Mouse (Mus musculus) intestine, embryonic 14.5 days (tissue): ENCODE results near the gene Cog1. TPM values are rescaled to one million over a fixed set of nuclear protein-coding genes. Genes with fewer than 3 reads are reported as not detected.

Experiments used
- ATAC-seq: fragments of 200-750 bp; cut with Nextera tagmentation; replicated peaks from 2 replicates; pipeline ENCODE4 v1.8.0; 2017; ENCODE audit warnings: low read depth, moderate number of reproducible peaks, moderate TSS enrichment, moderate library complexity; ENCODE audit not compliant: low FRiP score, low TSS enrichment
- DNase-seq: peaks from one replicate; pipeline ENCODE4 v3.0.0-alpha.2; 2018; ENCODE audit warnings: low spot score
- H3K27ac ChIP-seq: fragments of 300-500 bp; sonication (generic); 2 replicates; pipeline ENCODE4 v1.5.1; 2014; ENCODE audit warnings: low read depth, mild to moderate bottlenecking, control low read depth
- H3K27me3 ChIP-seq: fragments of 300-500 bp; sonication (generic); replicated peaks from 2 replicates; pipeline ENCODE4 v1.6.1; 2014; ENCODE audit warnings: low read length, control low read depth; ENCODE audit not compliant: control insufficient read depth, insufficient read depth
- H3K36me3 ChIP-seq: fragments of 300-500 bp; sonication (generic); 2 replicates; pipeline ENCODE4 v1.6.1; 2014; ENCODE audit warnings: low read length, control low read depth; ENCODE audit not compliant: control insufficient read depth, insufficient read depth
- H3K4me1 ChIP-seq: fragments of 300-500 bp; sonication (generic); replicated peaks from 2 replicates; pipeline ENCODE4 v1.6.1; 2014; ENCODE audit warnings: low read length, control low read depth, mixed read lengths; ENCODE audit not compliant: control insufficient read depth, insufficient read depth
- H3K4me2 ChIP-seq: fragments of 300-500 bp; sonication (generic); 2 replicates; pipeline ENCODE4 v1.6.1; 2014; ENCODE audit warnings: low read length
- H3K4me3 ChIP-seq: fragments of 300-500 bp; sonication (generic); 2 replicates; pipeline ENCODE4 v1.5.1; 2014; ENCODE audit warnings: low read depth, low read length, control low read depth, mixed read lengths
- H3K9ac ChIP-seq: fragments of 300-500 bp; sonication (generic); 2 replicates; pipeline ENCODE4 v1.6.1; 2014; ENCODE audit warnings: mild to moderate bottlenecking, low read length
- H3K9me3 ChIP-seq: fragments of 300-500 bp; sonication (generic); 2 replicates; pipeline ENCODE4 v1.6.1; 2016; ENCODE audit warnings: low read length, control low read depth; ENCODE audit not compliant: control insufficient read depth
- WGBS: fragments of 180-500 bp; shearing (Covaris S2); extraction: QIAGEN DNeasy Blood & Tissue Kit; methylation state at CpG from one replicate; pipeline ENCODE4 v1.1.7; 2014; 5-methylcytosine and 5-hydroxymethylcytosine counted together
- polyA plus RNA-seq: library from polyadenylated mRNA; unstranded; fragments of >200 nt; fragmentation: Nextera tagmentation; extraction: Ambion mirVana; gene quantifications from 2 replicates; pipeline ENCODE4 v1.2.1, GENCODE M21; 2014

Cog1 gene
- polyA plus RNA-seq, 1 experiment from 2014 or later = 25.2 TPM

GRCm38 (mm10) chr11:113677378-113677777, 28.4 kb downstream of the Cog1 start:
- H3K4me1 ChIP-seq = peaks cover 9% of the 10 kb centered on the region
- DNase-seq (no peak), ATAC-seq (no peak)
- H3K36me3 ChIP-seq = peaks cover 47% of the 10 kb centered on the region
- WGBS = 94% methylated on average over 2 of the region's 2 CpGs
- no peak overlapping the region for H3K9ac ChIP-seq
- no peaks in the 10 kb centered on the region for H3K9me3 ChIP-seq
- no peak overlapping the region for H3K4me3 ChIP-seq
- no peak overlapping the region for H3K4me2 ChIP-seq
- H3K27me3 ChIP-seq = no peaks in the 10 kb centered on the region
- no peak overlapping the region for H3K27ac ChIP-seq

- Histone ChIP-seq H3K36me3 (peaks cover 39% of the 10 kb centered on the region), H3K4me2 (no peak overlapping the region), H3K4me1 (peaks cover 13% of the 10 kb centered on the region), H3K9me3 (no peaks in the 10 kb centered on the region), H3K4me3 (no peak overlapping the region), H3K27ac (no peak overlapping the region), H3K9ac (no peak overlapping the region), H3K27me3 (no peaks in the 10 kb centered on the region)
- no peak for DNase-seq
- 81% methylated on average over 8 of the region's 8 CpGs for WGBS
- ATAC-seq = no peak
These were observed 29.4 kb downstream of the Cog1 start for GRCm38 (mm10) chr11:113678373-113678772.

- ATAC-seq (no peak), DNase-seq (no peak)
These were observed 32.0 kb downstream of the Cog1 start for GRCm38 (mm10) chr11:113680954-113681353.

GRCm38 (mm10) chr11:113681979-113682378, 33.0 kb downstream of the Cog1 start:
- no peaks in the 10 kb centered on the region for H3K9me3 ChIP-seq
- ATAC-seq (no peak), DNase-seq (no peak)
- no peaks in the 10 kb centered on the region for H3K27me3 ChIP-seq
- H3K27ac ChIP-seq = no peak overlapping the region
- peaks cover 25% of the 10 kb centered on the region for H3K4me1 ChIP-seq
- peaks cover 5% of the 10 kb centered on the region for H3K36me3 ChIP-seq
- peak overlapping the region; percentile 75 for H3K4me2 ChIP-seq
- H3K4me3 ChIP-seq = peak overlapping the region; percentile 93; the same call in 1 of the 2 replicates
- H3K9ac ChIP-seq = no peak overlapping the region

More at GRCm38 (mm10) chr11:113680954-113681353, 32.0 kb downstream of the Cog1 start:
- 75% methylated on average over 2 of the region's 2 CpGs for WGBS
- no peaks in the 10 kb centered on the region for H3K9me3 ChIP-seq
- H3K27me3 ChIP-seq = no peaks in the 10 kb centered on the region
- no peak overlapping the region for H3K4me2 ChIP-seq
- no peak overlapping the region for H3K9ac ChIP-seq
- H3K4me1 ChIP-seq = peaks cover 21% of the 10 kb centered on the region
- no peak overlapping the region for H3K4me3 ChIP-seq
- no peak overlapping the region for H3K27ac ChIP-seq
- peaks cover 15% of the 10 kb centered on the region for H3K36me3 ChIP-seq

GRCm38 (mm10) chr11:113682897-113683626, 34.1 kb downstream of the Cog1 start:
- Histone ChIP-seq H3K9me3 (no peaks in the 10 kb centered on the region), H3K9ac (peak overlapping the region; percentile 85), H3K4me3 (peak overlapping the region; percentile 93), H3K4me1 (peaks cover 27% of the 10 kb centered on the region), H3K27ac (peak overlapping the region; percentile 94), H3K4me2 (peak overlapping the region; percentile 75), H3K36me3 (peaks cover 7% of the 10 kb centered on the region), H3K27me3 (no peaks in the 10 kb centered on the region)
- peak; percentile 34 for ATAC-seq
- 1% methylated on average over 38 of the region's 38 CpGs for WGBS
- DNase-seq = peak; percentile 79

- no peaks in the 10 kb centered on the region for H3K9me3 ChIP-seq
- peak overlapping the region; percentile 93 for H3K4me3 ChIP-seq
- peak; percentile 64 for ATAC-seq
These were observed 34.6 kb downstream of the Cog1 start for GRCm38 (mm10) chr11:113683627-113683956.

GRCm38 (mm10) chr11:113683957-113684706, 35.2 kb downstream of the Cog1 start, which contains the start of the genes Fam104a and D11Wsu47e:
TSS of gene Fam104a (minus strand) at chr11:113684155.
TSS of gene D11Wsu47e (plus strand) at chr11:113684412.
- Histone ChIP-seq H3K36me3 (peaks cover 16% of the 10 kb centered on the region), H3K4me2 (peak within 1 kb of the TSS; percentile 83), H3K9me3 (no peaks in the 10 kb centered on the region), H3K4me3 (peak within 1 kb of the TSS; percentile 93), H3K27ac (peak within 1 kb of the TSS; percentile 94), H3K4me1 (peaks cover 27% of the 10 kb centered on the region), H3K9ac (peak within 1 kb of the TSS; percentile 85), H3K27me3 (no peaks in the 10 kb centered on the region)
- ATAC-seq (peak; percentile 94), DNase-seq (peak; percentile 99)
- WGBS = under 1% methylated on average over 68 of the region's 73 CpGs

More at GRCm38 (mm10) chr11:113683627-113683956, 34.6 kb downstream of the Cog1 start:
- Histone ChIP-seq H3K4me1 (peaks cover 27% of the 10 kb centered on the region), H3K9ac (peak overlapping the region; percentile 85), H3K4me2 (peak overlapping the region; percentile 75), H3K27me3 (no peaks in the 10 kb centered on the region), H3K27ac (peak overlapping the region; percentile 94), H3K36me3 (peaks cover 11% of the 10 kb centered on the region)
- WGBS = 0% methylated on average over 17 of the region's 38 CpGs
- DNase-seq = no peak

GRCm38 (mm10) chr11:113684707-113685426, 35.9 kb downstream of the Cog1 start:
- H3K36me3 ChIP-seq = peaks cover 24% of the 10 kb centered on the region
- no peak for ATAC-seq
- H3K27me3 ChIP-seq = no peaks in the 10 kb centered on the region
- H3K4me3 ChIP-seq = peak overlapping the region; percentile 93
- DNase-seq = no peak
- peaks cover 27% of the 10 kb centered on the region for H3K4me1 ChIP-seq
- H3K27ac ChIP-seq = no peak overlapping the region
- peak overlapping the region; percentile 85 for H3K9ac ChIP-seq
- peak overlapping the region; percentile 83 for H3K4me2 ChIP-seq
- no peaks in the 10 kb centered on the region for H3K9me3 ChIP-seq
- WGBS = 41% methylated on average over 25 of the region's 25 CpGs
